Mouse (Mus musculus) midbrain, embryonic 12.5 days (tissue): ENCODE measurements around the gene Hinfp. TPM values are rescaled to one million over a fixed set of nuclear protein-coding genes. Genes with fewer than 3 reads are reported as not detected.

Source experiments
- ATAC-seq: fragments of 200-750 bp; cut with Nextera tagmentation; 2 replicates; pipeline ENCODE4 v1.8.0; 2017; ENCODE audit warnings: low read depth, moderate TSS enrichment, moderate library complexity; ENCODE audit not compliant: low FRiP score
- H3K27ac ChIP-seq: fragments of 300-500 bp; sonication (generic); replicated peaks from 2 replicates; pipeline ENCODE4 v1.5.1; 2016; ENCODE audit warnings: mild to moderate bottlenecking
- H3K27me3 ChIP-seq: fragments of 300-500 bp; sonication (generic); 2 replicates; pipeline ENCODE4 v1.6.1; 2016; ENCODE audit warnings: mild to moderate bottlenecking
- H3K36me3 ChIP-seq: fragments of 300-500 bp; sonication (generic); 2 replicates; pipeline ENCODE4 v1.6.1; 2016
- H3K4me1 ChIP-seq: fragments of 300-500 bp; sonication (generic); 2 replicates; pipeline ENCODE4 v1.6.1; 2016
- H3K4me2 ChIP-seq: fragments of 300-500 bp; sonication (generic); replicated peaks from 2 replicates; pipeline ENCODE4 v1.6.1; 2016; ENCODE audit warnings: mild to moderate bottlenecking, moderate library complexity
- H3K4me3 ChIP-seq: fragments of 300-500 bp; sonication (generic); 2 replicates; pipeline ENCODE4 v1.5.1; 2016; ENCODE audit warnings: mild to moderate bottlenecking
- H3K9ac ChIP-seq: fragments of 300-500 bp; sonication (generic); replicated peaks from 2 replicates; pipeline ENCODE4 v1.6.1; 2016; ENCODE audit warnings: mild to moderate bottlenecking, moderate library complexity
- H3K9me3 ChIP-seq: fragments of 300-500 bp; sonication (generic); 2 replicates; pipeline ENCODE4 v1.6.1; 2016; ENCODE audit warnings: mild to moderate bottlenecking
- WGBS: fragments of 180-500 bp; shearing (Covaris S2); methylation state at CpG from one replicate; pipeline ENCODE4 v1.1.7; 2016; 5-methylcytosine and 5-hydroxymethylcytosine counted together
- polyA plus RNA-seq: library from polyadenylated mRNA; unstranded; fragments of >200 nt; fragmentation: Nextera tagmentation; extraction: Ambion mirVana; gene quantifications from 2 replicates; pipeline ENCODE4 v1.2.1, GENCODE M21; 2016

Hinfp gene
- polyA plus RNA-seq, 1 experiment from 2014 or later = 38.5 TPM

DNA sequence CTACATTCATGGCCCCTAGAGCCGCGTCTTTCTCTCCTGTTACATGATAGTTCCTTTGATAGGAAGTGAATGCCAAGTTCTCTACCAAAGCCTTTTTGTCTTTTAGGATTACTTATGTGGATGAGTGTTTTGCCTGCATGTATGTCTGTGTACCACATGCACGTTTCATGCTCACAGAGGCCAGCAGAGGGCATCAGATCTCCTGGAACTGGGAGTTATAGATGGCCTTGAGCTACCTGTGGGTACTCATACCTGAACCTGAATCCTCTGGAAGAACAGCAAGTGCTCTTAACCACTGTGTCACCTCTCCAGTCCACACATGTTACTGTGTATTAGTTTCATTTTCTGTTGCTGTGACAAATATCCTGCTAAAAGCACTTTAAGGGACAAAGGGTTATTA lies 13.0 kb downstream of the Hinfp start:
- Histone ChIP-seq H3K27ac (no peak overlapping the region), H3K4me3 (no peak overlapping the region), H3K36me3 (peaks cover 66% of the 10 kb centered on the region), H3K9ac (no peak overlapping the region), H3K4me1 (peaks cover 14% of the 10 kb centered on the region), H3K27me3 (no peaks in the 10 kb centered on the region), H3K4me2 (no peak overlapping the region), H3K9me3 (no peaks in the 10 kb centered on the region)
- 71% methylated on average over 3 of the region's 3 CpGs for WGBS
- ATAC-seq = no peak

DNA sequence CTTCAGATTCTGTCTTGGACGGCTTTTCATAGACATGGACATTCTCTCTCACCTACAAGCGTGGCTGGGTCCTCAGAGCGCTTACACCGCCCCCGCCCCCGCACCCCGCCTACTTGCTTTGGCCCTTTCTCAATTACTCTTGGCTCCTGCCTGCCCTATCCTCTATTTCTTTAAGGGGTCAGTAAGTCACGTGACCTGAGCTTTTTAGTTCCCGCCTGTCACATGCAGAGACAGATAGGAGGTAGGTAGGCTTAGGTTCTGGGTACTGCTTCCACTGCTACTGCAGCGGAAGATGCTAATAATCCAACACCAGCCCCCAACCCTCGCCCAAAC lies 16.5 kb downstream of the Hinfp start:
- Histone ChIP-seq H3K27ac (peak overlapping the region; percentile 74; the same call in 1 of the 2 replicates), H3K9ac (peak overlapping the region; percentile 91; the same call in 1 of the 2 replicates), H3K9me3 (no peaks in the 10 kb centered on the region), H3K4me1 (peaks cover 31% of the 10 kb centered on the region), H3K27me3 (peaks cover 12% of the 10 kb centered on the region; the same call in 1 of the 2 replicates), H3K36me3 (peaks cover 34% of the 10 kb centered on the region), H3K4me2 (peak overlapping the region; percentile 84), H3K4me3 (peak overlapping the region; percentile 76)
- WGBS = 6% methylated on average over 11 of the region's 11 CpGs
- 0 out of 2 replicates have a peak, but pooled peaks have one; percentile 11 for ATAC-seq

- ATAC-seq = peak; percentile 63
- Histone ChIP-seq H3K4me1 (peaks cover 31% of the 10 kb centered on the region), H3K9me3 (no peaks in the 10 kb centered on the region), H3K27ac (peak within 1 kb of the TSS; percentile 74), H3K27me3 (peaks cover 12% of the 10 kb centered on the region; the same call in 1 of the 2 replicates), H3K4me2 (peak within 1 kb of the TSS; percentile 84), H3K36me3 (peaks cover 30% of the 10 kb centered on the region), H3K4me3 (peak within 1 kb of the TSS; percentile 76), H3K9ac (peak within 1 kb of the TSS; percentile 91)
- under 1% methylated on average over 38 of the region's 38 CpGs for WGBS
Observed at GRCm38 (mm10) chr9:44288076-44288958, 17.2 kb downstream of the Hinfp start, which contains the start of gene Abcg4. Abcg4 (minus strand) TSS chr9:44288615.

GRCm38 (mm10) chr9:44287401-44288075 lies 17.9 kb downstream of the Hinfp start:
- Histone ChIP-seq H3K4me3 (peak overlapping the region; percentile 76), H3K36me3 (peaks cover 22% of the 10 kb centered on the region), H3K27ac (peak overlapping the region; percentile 74), H3K9ac (peak overlapping the region; percentile 91), H3K9me3 (no peaks in the 10 kb centered on the region), H3K27me3 (peaks cover 12% of the 10 kb centered on the region; the same call in 1 of the 2 replicates), H3K4me1 (peaks cover 31% of the 10 kb centered on the region), H3K4me2 (peak overlapping the region; percentile 84)
- under 1% methylated on average over 46 of the region's 47 CpGs for WGBS
- ATAC-seq = peak; percentile 72

DNA sequence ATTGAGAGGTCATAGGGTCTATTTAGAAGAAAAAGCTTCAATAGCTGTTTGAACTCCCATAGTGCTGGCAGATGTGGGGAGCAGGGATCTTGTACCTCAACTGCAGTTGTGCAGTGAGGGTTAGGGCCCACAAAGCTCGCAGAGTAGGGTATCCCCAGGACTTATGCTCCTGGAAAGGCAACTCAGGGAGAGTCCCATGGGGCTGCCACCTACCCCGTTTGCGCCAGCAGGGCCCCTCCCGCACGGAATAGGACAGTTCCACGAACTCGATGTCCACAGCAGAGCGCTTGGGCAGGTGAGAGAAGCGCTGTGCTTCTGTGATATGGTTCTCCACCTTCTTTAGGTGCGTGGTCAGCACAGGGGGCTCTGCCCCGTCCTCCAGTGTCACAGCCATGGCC lies 18.5 kb downstream of the Hinfp start:
- H3K27me3 ChIP-seq = peaks cover 12% of the 10 kb centered on the region; the same call in 1 of the 2 replicates
- WGBS = 7% methylated on average over 11 of the region's 11 CpGs
- peak overlapping the region; percentile 84 for H3K4me2 ChIP-seq
- peak; percentile 34; the same call in 1 of the 2 replicates for ATAC-seq
- H3K4me3 ChIP-seq = peak overlapping the region; percentile 76
- peak overlapping the region; percentile 74; the same call in 1 of the 2 replicates for H3K27ac ChIP-seq
- no peaks in the 10 kb centered on the region for H3K9me3 ChIP-seq
- H3K36me3 ChIP-seq = peaks cover 17% of the 10 kb centered on the region
- peak overlapping the region; percentile 91 for H3K9ac ChIP-seq
- H3K4me1 ChIP-seq = peaks cover 31% of the 10 kb centered on the region

DNA sequence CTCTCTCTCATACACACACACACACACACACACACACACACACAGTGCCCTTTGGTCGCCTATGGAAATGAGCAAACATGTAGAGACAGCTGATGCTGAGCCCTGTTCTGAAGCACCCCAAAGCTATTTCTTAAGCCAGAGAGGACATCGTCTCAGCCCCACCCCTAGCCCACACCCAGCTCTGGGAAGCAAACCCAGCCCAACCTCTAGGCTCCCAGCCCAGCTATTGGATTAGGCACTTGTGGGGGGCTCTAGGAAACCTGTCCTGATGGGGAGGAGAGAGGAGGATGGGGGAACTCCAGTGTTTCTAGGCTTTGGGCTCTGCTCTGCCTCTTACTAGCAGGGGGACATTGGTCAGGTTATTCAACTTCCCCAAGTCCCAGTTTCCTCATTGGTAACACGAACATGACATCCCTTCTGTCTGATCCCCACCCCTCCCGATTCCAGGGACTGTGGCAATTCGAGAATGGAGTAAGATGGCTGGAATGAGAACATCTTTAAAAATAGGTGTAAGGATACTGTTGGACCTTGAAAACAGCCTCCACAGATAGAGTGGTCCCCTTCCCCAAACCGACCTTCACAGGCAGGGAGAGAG lies 19.1 kb downstream of the Hinfp start:
- Histone ChIP-seq H3K9ac (peak overlapping the region; percentile 91; the same call in 1 of the 2 replicates), H3K27me3 (peaks cover 12% of the 10 kb centered on the region; the same call in 1 of the 2 replicates), H3K4me2 (peak overlapping the region; percentile 84), H3K4me3 (peak overlapping the region; percentile 76), H3K9me3 (no peaks in the 10 kb centered on the region), H3K27ac (no peak overlapping the region), H3K4me1 (peaks cover 31% of the 10 kb centered on the region), H3K36me3 (peaks cover 15% of the 10 kb centered on the region)
- WGBS = 6% methylated on average over 6 of the region's 6 CpGs
- no peak for ATAC-seq

GRCm38 (mm10) chr9:44283183-44283582 lies 22.3 kb downstream of the Hinfp start:
- no peak overlapping the region for H3K4me3 ChIP-seq
- 83% methylated on average over 5 of the region's 5 CpGs for WGBS
- no peak for ATAC-seq
- H3K27me3 ChIP-seq = peaks cover 12% of the 10 kb centered on the region; the same call in 1 of the 2 replicates
- peaks cover 20% of the 10 kb centered on the region for H3K4me1 ChIP-seq
- no peak overlapping the region for H3K9ac ChIP-seq
- peaks cover 33% of the 10 kb centered on the region for H3K36me3 ChIP-seq
- no peak overlapping the region for H3K27ac ChIP-seq
- H3K9me3 ChIP-seq = no peaks in the 10 kb centered on the region
- H3K4me2 ChIP-seq = no peak overlapping the region

DNA sequence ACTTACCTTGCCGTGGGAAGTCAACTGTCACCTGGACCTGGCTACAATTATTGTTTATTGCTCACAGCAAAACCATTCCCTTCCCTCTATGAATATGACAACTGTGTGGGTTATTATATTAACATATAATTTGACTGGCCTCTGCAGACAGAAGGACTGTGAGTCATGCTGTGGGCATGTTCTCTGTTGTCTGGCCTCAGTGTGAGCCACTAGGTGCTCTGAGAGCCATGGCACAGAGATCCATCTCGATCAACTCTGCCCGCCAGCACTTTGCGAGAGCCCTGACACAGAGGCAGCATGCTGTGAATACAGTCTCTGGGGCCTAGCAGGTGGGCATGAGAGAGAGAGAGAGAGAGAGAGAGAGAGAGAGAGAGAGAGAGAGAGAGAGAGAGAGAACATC lies 35.5 kb downstream of the Hinfp start:
- no peak overlapping the region for H3K4me2 ChIP-seq
- H3K9ac ChIP-seq = no peak overlapping the region
- no peak overlapping the region for H3K27ac ChIP-seq
- no peaks in the 10 kb centered on the region for H3K27me3 ChIP-seq
- H3K36me3 ChIP-seq = peaks cover 5% of the 10 kb centered on the region; the same call in 1 of the 2 replicates
- peaks cover 15% of the 10 kb centered on the region for H3K4me1 ChIP-seq
- H3K9me3 ChIP-seq = no peaks in the 10 kb centered on the region
- no peak overlapping the region for H3K4me3 ChIP-seq
- WGBS = 87% methylated on average over 4 of the region's 4 CpGs
- no peak for ATAC-seq

- H3K27ac ChIP-seq = no peak overlapping the region
- H3K4me1 ChIP-seq = peaks cover 19% of the 10 kb centered on the region
- H3K9me3 ChIP-seq = no peaks in the 10 kb centered on the region
- 89% methylated on average over 3 of the region's 3 CpGs for WGBS
- no peaks in the 10 kb centered on the region for H3K36me3 ChIP-seq
- no peak for ATAC-seq
- no peak overlapping the region for H3K4me3 ChIP-seq
- H3K9ac ChIP-seq = no peak overlapping the region
- H3K27me3 ChIP-seq = no peaks in the 10 kb centered on the region
- no peak overlapping the region for H3K4me2 ChIP-seq
Observed at GRCm38 (mm10) chr9:44269077-44269476, 36.4 kb downstream of the Hinfp start.

DNA sequence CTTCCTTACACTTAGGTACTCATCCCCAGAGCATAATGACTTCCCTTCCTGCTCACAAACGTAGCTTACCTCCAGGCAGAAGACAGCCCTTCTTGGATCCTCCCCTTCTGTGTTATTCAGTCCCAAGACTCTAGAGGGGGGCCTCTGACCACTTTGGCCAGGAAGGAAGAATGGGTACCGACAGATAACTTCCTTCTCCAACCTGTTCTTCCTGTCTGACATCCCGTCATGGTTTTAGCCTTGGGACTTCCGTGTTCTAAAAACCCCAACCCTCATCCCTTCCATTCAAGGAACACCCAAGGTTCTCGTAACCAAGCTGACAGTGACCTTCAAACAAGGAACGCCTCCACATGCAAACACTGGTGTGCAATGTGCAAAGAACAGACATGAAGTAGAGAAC lies 37.0 kb downstream of the Hinfp start, which contains the start of gene Nlrx1:
Gene Nlrx1, minus strand, starts transcription at position 168 of the 400 bp plus-strand sequence.
- H3K4me1 ChIP-seq = peaks cover 19% of the 10 kb centered on the region
- peak within 1 kb of the TSS; percentile 60 for H3K9ac ChIP-seq
- H3K36me3 ChIP-seq = no peaks in the 10 kb centered on the region
- 83% methylated on average over 6 of the region's 6 CpGs for WGBS
- ATAC-seq = 0 out of 2 replicates have a peak, but pooled peaks have one; percentile 41
- no peaks in the 10 kb centered on the region for H3K27me3 ChIP-seq
- H3K4me2 ChIP-seq = peak within 1 kb of the TSS; percentile 72
- no peaks in the 10 kb centered on the region for H3K9me3 ChIP-seq
- H3K4me3 ChIP-seq = peak within 1 kb of the TSS; percentile 45
- H3K27ac ChIP-seq = peak within 1 kb of the TSS; percentile 56

- no peaks in the 10 kb centered on the region for H3K27me3 ChIP-seq
- peaks cover 19% of the 10 kb centered on the region for H3K4me1 ChIP-seq
- peak overlapping the region; percentile 60 for H3K9ac ChIP-seq
- H3K9me3 ChIP-seq = no peaks in the 10 kb centered on the region
- ATAC-seq = peak; percentile 66; the same call in 1 of the 2 replicates
- peak overlapping the region; percentile 72 for H3K4me2 ChIP-seq
- WGBS = 6% methylated on average over 28 of the region's 28 CpGs
- no peaks in the 10 kb centered on the region for H3K36me3 ChIP-seq
- H3K27ac ChIP-seq = peak overlapping the region; percentile 56
- H3K4me3 ChIP-seq = peak overlapping the region; percentile 45
Observed at GRCm38 (mm10) chr9:44268027-44268360, 37.5 kb downstream of the Hinfp start.
